Mouse (Mus musculus): ENCODE results near the gene Psmb8.

DNA sequence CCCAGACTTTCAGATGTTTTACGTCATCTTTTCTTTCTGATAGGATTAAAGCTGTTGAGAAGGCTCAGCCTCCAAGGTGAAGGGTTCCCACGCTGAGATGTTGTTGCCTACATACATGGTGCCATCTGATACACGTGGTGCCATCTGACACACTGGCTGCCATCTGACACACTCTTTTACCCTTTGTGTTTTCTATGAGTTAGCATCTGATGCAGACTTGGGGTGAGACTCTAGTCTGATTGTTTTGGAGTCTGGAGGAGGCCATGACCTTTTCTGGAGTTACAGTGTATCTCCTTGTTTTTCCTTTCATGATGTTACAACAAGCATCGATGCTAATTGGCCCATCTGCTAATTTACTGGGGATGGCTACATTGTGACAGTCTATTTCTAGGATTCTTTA is 47.1 kb downstream of the Psmb8 start:
- no peak for TF ChIP-seq POLR2A (IDR thresholded peaks at IDR 0.05; ENCODE audit: low read depth, low read length)
- no peak for TF ChIP-seq CTCF (IDR thresholded peaks at IDR 0.05; ENCODE audit: borderline replicate concordance, insufficient read depth, low read length)
